ENCODE assay signal across 12 mouse cellular contexts in the genomic region with DNA sequence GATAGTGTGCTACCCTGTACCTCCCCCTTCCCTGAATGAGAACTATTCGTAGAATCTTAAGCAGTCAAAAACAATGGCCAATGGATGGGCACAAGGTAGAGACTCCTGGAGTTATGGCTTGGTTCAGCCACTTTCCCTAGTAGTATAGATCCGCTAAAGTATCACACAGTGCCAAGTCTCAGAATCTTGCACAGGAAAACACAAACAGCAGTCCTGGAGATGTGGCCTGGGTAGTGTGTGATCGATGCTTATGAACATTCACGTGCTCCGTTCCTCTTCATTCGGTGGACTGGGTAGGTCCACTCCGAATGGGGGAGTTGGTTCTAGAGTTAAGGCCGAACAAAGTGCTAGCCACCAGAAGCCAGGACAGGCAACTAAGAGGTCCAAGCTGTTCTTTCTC. TPM values are rescaled to one million over a fixed set of nuclear protein-coding genes. Genes with fewer than 3 reads are reported as not detected.
DNase-seq lines count a peak whose midpoint lies in the region; ATAC-seq lines count a peak whose summit lies in the region.
"Had no signal": no experiment of that assay in that cellular context is flagged by ENCODE, and none has a peak within 500 bp of the region (broad histone marks: within the 10 kb centered on the region; RNA-seq: fewer than 3 reads in every experiment).

No protein-coding gene starts in this region.

- no peak for ATAC-seq in heart, embryonic 12.5 days (ENCODE audit: insufficient number of reproducible peaks, low FRiP score)
- ATAC-seq in limb, embryonic 15.5 days (ENCODE audit: insufficient number of reproducible peaks, low FRiP score, low TSS enrichment, low read depth), result no peak
- no peak for ATAC-seq in embryonic facial prominence, embryonic 14.5 days (ENCODE audit: low read depth)
- ATAC-seq: activated CD4-positive, CD25-positive, alpha-beta regulatory T cell, adult 4 months; Patski had no signal

- WGBS in heart, embryonic 10.5 days, result 92% methylated on average over 8 of the region's 8 CpGs
- 85% methylated on average over 8 of the region's 8 CpGs for WGBS in heart, embryonic 12.5 days
- WGBS in limb, embryonic 15.5 days, result 83% methylated on average over 8 of the region's 8 CpGs
- WGBS in limb, embryonic 10.5 days, result 90% methylated on average over 8 of the region's 8 CpGs
- WGBS in embryonic facial prominence, embryonic 10.5 days, result 93% methylated on average over 8 of the region's 8 CpGs
- 75% methylated on average over 8 of the region's 8 CpGs for WGBS in embryonic facial prominence, embryonic 14.5 days

- DNase-seq in heart, embryonic 10.5 days (ENCODE audit: low spot score), result peak; percentile 71
- DNase-seq in limb, embryonic 10.5 days (ENCODE audit: low spot score), result no peak
- DNase-seq in embryonic facial prominence, embryonic 10.5 days (ENCODE audit: low spot score), result no peak
- no peak for DNase-seq in embryonic facial prominence, embryonic 14.5 days (ENCODE audit: low spot score)
- DNase-seq in layer of hippocampus, adult 18-20 months (ENCODE audit: low spot score in 2 of 2), result no peak
- DNase-seq: cerebellum, adult 18-20 months; cerebellum, adult 9-11 months had no signal

- H3K27me3 ChIP-seq in heart, embryonic 10.5 days (ENCODE audit: insufficient read depth, poor library complexity, severe bottlenecking), result peaks cover 35% of the 10 kb centered on the region
- peaks cover 34% of the 10 kb centered on the region for H3K27me3 ChIP-seq in heart, embryonic 12.5 days (replicated peaks)
- H3K27me3 ChIP-seq in limb, embryonic 15.5 days, result peaks cover 3% of the 10 kb centered on the region; the same call in 1 of the 2 replicates
- peaks cover 33% of the 10 kb centered on the region for H3K27me3 ChIP-seq in limb, embryonic 10.5 days (ENCODE audit: low read depth, poor library complexity, severe bottlenecking)
- H3K27me3 ChIP-seq in embryonic facial prominence, embryonic 10.5 days (replicated peaks; ENCODE audit: low read depth, poor library complexity, severe bottlenecking), result peaks cover 31% of the 10 kb centered on the region
- no peaks in the 10 kb centered on the region for H3K27me3 ChIP-seq in embryonic facial prominence, embryonic 14.5 days (replicated peaks; ENCODE audit: control insufficient read depth, insufficient read depth, low read length)

- no peak overlapping the region for H3K4me2 ChIP-seq in heart, embryonic 12.5 days
- no peak overlapping the region for H3K4me2 ChIP-seq in limb, embryonic 15.5 days
- H3K4me2 ChIP-seq in embryonic facial prominence, embryonic 14.5 days (ENCODE audit: low read depth, low read length), result no peak overlapping the region; the same call in 1 of the 2 replicates

- H3K27ac ChIP-seq in heart, embryonic 10.5 days, result no peak overlapping the region
- no peak overlapping the region for H3K27ac ChIP-seq in heart, embryonic 12.5 days (ENCODE audit: poor library complexity, severe bottlenecking)
- H3K27ac ChIP-seq in limb, embryonic 15.5 days, result peak overlapping the region; percentile 33; the same call in 1 of the 2 replicates
- H3K27ac ChIP-seq in limb, embryonic 10.5 days, result no peak overlapping the region
- H3K27ac ChIP-seq in embryonic facial prominence, embryonic 10.5 days (replicated peaks), result peak overlapping the region; percentile 52; the same call in 1 of the 2 replicates
- peak overlapping the region; percentile 75 for H3K27ac ChIP-seq in embryonic facial prominence, embryonic 14.5 days (replicated peaks; ENCODE audit: low read depth, low read length)
- H3K27ac ChIP-seq: hindbrain, embryonic 15.5 days had no signal

- no peaks in the 10 kb centered on the region for H3K36me3 ChIP-seq in heart, embryonic 10.5 days
- no peaks in the 10 kb centered on the region for H3K36me3 ChIP-seq in heart, embryonic 12.5 days
- H3K36me3 ChIP-seq in limb, embryonic 15.5 days, result no peaks in the 10 kb centered on the region
- H3K36me3 ChIP-seq in limb, embryonic 10.5 days, result no peaks in the 10 kb centered on the region
- H3K36me3 ChIP-seq in embryonic facial prominence, embryonic 10.5 days (replicated peaks), result no peaks in the 10 kb centered on the region
- no peaks in the 10 kb centered on the region for H3K36me3 ChIP-seq in embryonic facial prominence, embryonic 14.5 days (ENCODE audit: control insufficient read depth, insufficient read depth, low read length)
- H3K36me3 ChIP-seq: hindbrain, embryonic 15.5 days had no signal

- peaks cover 21% of the 10 kb centered on the region; the same call in 1 of the 2 replicates for H3K4me1 ChIP-seq in heart, embryonic 10.5 days
- H3K4me1 ChIP-seq in heart, embryonic 12.5 days (replicated peaks), result peaks cover 30% of the 10 kb centered on the region
- H3K4me1 ChIP-seq in limb, embryonic 15.5 days, result peaks cover 38% of the 10 kb centered on the region
- H3K4me1 ChIP-seq in limb, embryonic 10.5 days, result peaks cover 56% of the 10 kb centered on the region
- H3K4me1 ChIP-seq in embryonic facial prominence, embryonic 10.5 days, result peaks cover 56% of the 10 kb centered on the region
- H3K4me1 ChIP-seq in embryonic facial prominence, embryonic 14.5 days (ENCODE audit: control insufficient read depth, insufficient read depth, low read length), result peaks cover 53% of the 10 kb centered on the region

- H3K4me3 ChIP-seq in heart, embryonic 10.5 days, result no peak overlapping the region
- no peak overlapping the region for H3K4me3 ChIP-seq in heart, embryonic 12.5 days
- no peak overlapping the region for H3K4me3 ChIP-seq in limb, embryonic 15.5 days
- no peak overlapping the region for H3K4me3 ChIP-seq in limb, embryonic 10.5 days
- no peak overlapping the region for H3K4me3 ChIP-seq in embryonic facial prominence, embryonic 10.5 days
- no peak overlapping the region for H3K4me3 ChIP-seq in embryonic facial prominence, embryonic 14.5 days (ENCODE audit: low read depth, low read length)

- H3K9me3 ChIP-seq in heart, embryonic 10.5 days, result no peaks in the 10 kb centered on the region
- H3K9me3 ChIP-seq in heart, embryonic 12.5 days (replicated peaks), result no peaks in the 10 kb centered on the region
- H3K9me3 ChIP-seq in limb, embryonic 15.5 days, result no peaks in the 10 kb centered on the region
- no peaks in the 10 kb centered on the region for H3K9me3 ChIP-seq in limb, embryonic 10.5 days (replicated peaks)
- no peaks in the 10 kb centered on the region for H3K9me3 ChIP-seq in embryonic facial prominence, embryonic 10.5 days
- H3K9me3 ChIP-seq in embryonic facial prominence, embryonic 14.5 days (ENCODE audit: control insufficient read depth, low read length), result no peaks in the 10 kb centered on the region
- H3K9me3 ChIP-seq: hindbrain, embryonic 15.5 days had no signal

- no peak overlapping the region for H3K9ac ChIP-seq in heart, embryonic 12.5 days
- H3K9ac ChIP-seq in limb, embryonic 15.5 days, result no peak overlapping the region
- H3K9ac ChIP-seq in embryonic facial prominence, embryonic 14.5 days (ENCODE audit: low read depth, low read length), result no peak overlapping the region
- H3K9ac ChIP-seq: hindbrain, embryonic 15.5 days had no signal

RNA-seq across cellular contexts. Expression of gene Tmem100, which starts 1.4 kb away (rescaled TPM):
- polyA plus RNA-seq in heart, embryonic 10.5 days (2016; fragmentation: Nextera tagmentation; extraction: Ambion mirVana), result 13.6 and 14.1 TPM in 2 replicates
- 15.9 and 17.1 TPM in 2 replicates for polyA plus RNA-seq in heart, embryonic 12.5 days (2016; fragmentation: Nextera tagmentation; extraction: Ambion mirVana)
- 23.5 and 24.4 TPM in 2 replicates for polyA plus RNA-seq in limb, embryonic 15.5 days (2015; fragmentation: Nextera tagmentation; extraction: Ambion mirVana)
- 7.1 and 8.7 TPM in 2 replicates for polyA plus RNA-seq in limb, embryonic 10.5 days (2016; fragmentation: Nextera tagmentation; extraction: Ambion mirVana)
- polyA plus RNA-seq in embryonic facial prominence, embryonic 10.5 days (2016; fragmentation: Nextera tagmentation; extraction: Ambion mirVana), result 7.0 and 7.7 TPM in 2 replicates
- 29.7 and 32.3 TPM in 2 replicates for polyA plus RNA-seq in embryonic facial prominence, embryonic 14.5 days (2014; fragmentation: Nextera tagmentation; extraction: Ambion mirVana)
- 10 to 100 TPM; 14.3 to 14.4 TPM for total RNA-seq in layer of hippocampus, adult 18-20 months (2021)
- polyA plus RNA-seq: activated CD4-positive, CD25-positive, alpha-beta regulatory T cell, adult 4 months; Patski had no signal

RNA-seq across cellular contexts. Expression of gene Pctp, which starts 26.1 kb away (rescaled TPM):
- polyA plus RNA-seq in heart, embryonic 10.5 days (2016; fragmentation: Nextera tagmentation; extraction: Ambion mirVana), result 26.2 and 28.5 TPM in 2 replicates
- polyA plus RNA-seq in heart, embryonic 12.5 days (2016; fragmentation: Nextera tagmentation; extraction: Ambion mirVana), result 18.1 and 19.9 TPM in 2 replicates
- polyA plus RNA-seq in limb, embryonic 15.5 days (2015; fragmentation: Nextera tagmentation; extraction: Ambion mirVana), result 4.0 and 4.7 TPM in 2 replicates
- polyA plus RNA-seq in limb, embryonic 10.5 days (2016; fragmentation: Nextera tagmentation; extraction: Ambion mirVana), result 21.9 and 24.5 TPM in 2 replicates
- 16.9 and 19.4 TPM in 2 replicates for polyA plus RNA-seq in embryonic facial prominence, embryonic 10.5 days (2016; fragmentation: Nextera tagmentation; extraction: Ambion mirVana)
- polyA plus RNA-seq in embryonic facial prominence, embryonic 14.5 days (2014; fragmentation: Nextera tagmentation; extraction: Ambion mirVana), result 1.9 and 3.0 TPM in 2 replicates
- total RNA-seq in layer of hippocampus, adult 18-20 months (2021), result 1 to 10 TPM; 1.5 to 1.8 TPM

Comparison
In these comparisons a context has a peak if more than half of its experiments do, and no peak if none do; other contexts are left out.
1. H3K27ac ChIP-seq: peak in limb, embryonic 15.5 days (single experiment), embryonic facial prominence, embryonic 10.5 days (single experiment) and embryonic facial prominence, embryonic 14.5 days (single experiment); none in heart, embryonic 10.5 days (single experiment), heart, embryonic 12.5 days (single experiment) and limb, embryonic 10.5 days (single experiment).